Mouse (Mus musculus) Muller cell, postnatal 12 days (primary cell): ENCODE measurements around the gene Rnf5.

Experiments
- DNase-seq: peaks from one replicate; pipeline ENCODE4 v3.0.0-alpha.2; 2015; ENCODE audit errors: inconsistent ontology term

The Rnf5 gene

DNA sequence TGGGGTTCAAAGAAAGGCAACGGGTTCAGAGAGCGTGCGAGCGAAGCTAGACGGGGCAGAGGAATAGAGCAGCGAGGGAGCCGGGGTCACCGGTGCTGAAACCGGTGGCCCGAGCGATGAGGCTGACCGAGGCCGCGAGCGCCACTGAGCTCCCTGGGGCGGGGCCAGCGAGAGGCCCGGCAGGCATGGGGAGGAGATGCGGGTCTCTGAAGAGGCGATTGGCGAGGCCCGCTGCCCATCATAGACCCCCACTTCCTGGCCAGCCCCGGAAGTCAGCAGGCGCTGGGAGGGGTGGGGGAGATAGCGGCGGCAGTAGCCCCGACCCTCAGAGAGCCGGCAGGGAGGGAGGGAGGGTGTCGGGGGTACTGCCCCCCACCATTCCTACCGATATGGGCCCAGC is 2.1 kb upstream of the Rnf5 start:
- peak; percentile 97 for DNase-seq

DNA sequence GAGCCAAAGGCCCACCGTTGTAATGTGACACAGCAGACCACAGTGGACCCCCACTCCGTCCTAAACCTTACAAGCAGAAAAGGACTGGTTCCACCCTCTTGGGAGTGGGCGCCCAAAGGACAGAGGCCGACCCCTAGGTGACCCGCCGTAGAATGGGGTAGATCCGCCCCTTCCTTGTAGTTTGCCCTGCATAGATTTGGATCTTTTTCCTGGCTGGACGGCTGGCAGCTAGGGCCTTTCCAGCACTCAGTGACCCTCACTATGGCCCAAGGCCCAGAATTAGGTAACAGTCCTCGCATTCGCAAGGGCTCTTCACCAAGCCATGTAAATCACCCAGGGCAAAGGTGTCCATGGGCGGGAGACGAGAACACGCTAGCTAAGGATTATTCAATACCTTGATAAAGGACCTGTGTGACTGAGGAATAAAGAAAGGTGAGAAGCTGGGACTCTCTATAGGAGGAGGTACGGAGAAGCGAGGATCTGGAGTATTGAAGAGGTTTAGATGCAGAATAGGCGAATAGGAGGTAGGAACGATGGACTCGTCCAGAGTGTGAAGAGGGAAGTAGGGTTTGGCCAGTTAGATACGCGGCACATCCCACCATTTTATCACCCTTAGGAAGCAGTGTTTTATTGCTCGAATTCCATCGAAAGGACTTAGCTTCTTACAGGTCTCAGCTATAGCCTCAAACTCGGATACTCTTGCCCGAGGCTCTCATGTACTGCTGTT is 1.2 kb upstream of the Rnf5 start:
- no peak for DNase-seq

DNA sequence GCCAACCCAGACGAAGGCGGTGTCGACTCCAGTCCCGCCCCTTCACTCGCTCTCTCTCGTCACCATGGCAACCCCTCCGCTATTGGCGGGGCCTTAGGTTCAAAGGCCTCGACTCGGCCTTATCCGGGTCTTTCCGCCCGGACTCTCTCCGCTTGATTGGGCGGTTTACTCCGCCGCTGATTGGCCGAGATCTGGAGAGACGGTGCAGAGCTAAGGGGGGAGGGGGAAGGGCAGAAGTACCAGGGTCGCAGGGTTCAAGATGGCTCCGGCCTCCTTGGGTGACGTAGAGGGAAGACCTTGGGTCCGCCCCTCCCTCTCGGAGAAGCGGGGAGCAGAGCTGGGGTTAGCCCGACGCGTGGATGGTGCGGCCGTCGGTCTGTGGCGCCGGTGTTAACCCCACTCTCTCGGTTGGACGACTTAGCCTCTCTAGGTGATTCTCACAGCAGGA is 595 bp upstream of the Rnf5 start, which contains the start of gene Agpat1:
TSS of gene Agpat1 (plus strand) at position 202 of the 448 bp plus-strand sequence.
- no peak for DNase-seq

- no peak for DNase-seq
These were observed 1.7 kb downstream of the Rnf5 start for GRCm38 (mm10) chr17:34601796-34602195.

GRCm38 (mm10) chr17:34599891-34600290 is 3.6 kb downstream of the Rnf5 start:
- no peak for DNase-seq

GRCm38 (mm10) chr17:34597566-34598095 is 5.9 kb downstream of the Rnf5 start, which contains the start of gene Ager:
Gene Ager (plus strand): TSS chr17:34597862.
- no peak for DNase-seq

DNA sequence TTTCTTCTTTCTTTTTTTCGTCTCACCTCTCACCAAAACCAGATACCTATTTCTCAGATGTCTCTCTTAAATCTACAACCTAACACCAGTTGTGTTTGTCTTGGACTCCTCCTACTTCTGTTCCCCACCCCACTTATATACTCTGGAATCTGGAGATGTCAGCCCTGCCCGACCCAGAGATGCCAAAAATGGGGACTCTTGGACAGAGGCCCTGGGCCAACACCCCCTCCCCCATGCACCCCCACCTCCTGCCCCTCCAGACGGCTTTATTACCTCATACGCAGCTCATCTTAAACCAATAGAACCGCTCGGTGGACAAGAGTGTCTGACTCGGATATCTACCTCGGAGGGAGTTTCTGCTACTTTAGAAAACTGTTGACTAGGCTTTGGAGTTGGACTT is 7.4 kb downstream of the Rnf5 start:
- no peak for DNase-seq

DNA sequence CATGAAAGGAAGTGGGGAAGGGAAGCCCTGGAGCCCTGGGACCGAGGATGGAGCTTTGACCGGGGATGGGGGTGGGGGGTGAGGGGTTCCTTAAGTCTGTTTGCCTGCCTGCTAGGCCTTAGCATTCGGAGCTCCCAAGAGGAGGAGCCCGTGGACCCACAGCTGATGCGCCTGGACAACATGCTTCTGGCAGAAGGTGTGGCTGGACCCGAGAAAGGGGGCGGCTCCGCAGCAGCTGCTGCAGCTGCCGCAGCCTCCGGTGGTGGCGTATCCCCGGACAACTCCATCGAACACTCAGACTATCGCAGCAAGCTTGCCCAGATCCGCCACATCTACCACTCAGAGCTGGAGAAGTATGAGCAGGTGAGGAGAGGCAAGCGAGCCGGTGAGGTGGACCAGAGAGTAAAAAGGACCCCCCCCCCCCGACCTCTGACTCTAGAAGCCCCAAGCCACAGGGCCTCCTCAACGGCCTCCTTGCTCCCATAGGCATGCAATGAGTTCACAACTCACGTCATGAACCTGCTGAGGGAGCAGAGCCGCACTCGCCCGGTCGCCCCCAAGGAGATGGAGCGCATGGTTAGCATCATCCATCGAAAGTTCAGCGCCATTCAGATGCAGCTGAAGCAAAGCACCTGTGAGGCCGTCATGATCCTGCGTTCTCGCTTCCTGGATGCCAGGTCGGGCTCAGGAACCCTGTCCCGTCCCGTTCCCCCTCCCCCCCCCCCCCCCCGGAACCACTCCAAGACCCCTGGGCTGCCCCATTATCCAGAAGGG is 9.6 kb downstream of the Rnf5 start:
- no peak for DNase-seq

DNA sequence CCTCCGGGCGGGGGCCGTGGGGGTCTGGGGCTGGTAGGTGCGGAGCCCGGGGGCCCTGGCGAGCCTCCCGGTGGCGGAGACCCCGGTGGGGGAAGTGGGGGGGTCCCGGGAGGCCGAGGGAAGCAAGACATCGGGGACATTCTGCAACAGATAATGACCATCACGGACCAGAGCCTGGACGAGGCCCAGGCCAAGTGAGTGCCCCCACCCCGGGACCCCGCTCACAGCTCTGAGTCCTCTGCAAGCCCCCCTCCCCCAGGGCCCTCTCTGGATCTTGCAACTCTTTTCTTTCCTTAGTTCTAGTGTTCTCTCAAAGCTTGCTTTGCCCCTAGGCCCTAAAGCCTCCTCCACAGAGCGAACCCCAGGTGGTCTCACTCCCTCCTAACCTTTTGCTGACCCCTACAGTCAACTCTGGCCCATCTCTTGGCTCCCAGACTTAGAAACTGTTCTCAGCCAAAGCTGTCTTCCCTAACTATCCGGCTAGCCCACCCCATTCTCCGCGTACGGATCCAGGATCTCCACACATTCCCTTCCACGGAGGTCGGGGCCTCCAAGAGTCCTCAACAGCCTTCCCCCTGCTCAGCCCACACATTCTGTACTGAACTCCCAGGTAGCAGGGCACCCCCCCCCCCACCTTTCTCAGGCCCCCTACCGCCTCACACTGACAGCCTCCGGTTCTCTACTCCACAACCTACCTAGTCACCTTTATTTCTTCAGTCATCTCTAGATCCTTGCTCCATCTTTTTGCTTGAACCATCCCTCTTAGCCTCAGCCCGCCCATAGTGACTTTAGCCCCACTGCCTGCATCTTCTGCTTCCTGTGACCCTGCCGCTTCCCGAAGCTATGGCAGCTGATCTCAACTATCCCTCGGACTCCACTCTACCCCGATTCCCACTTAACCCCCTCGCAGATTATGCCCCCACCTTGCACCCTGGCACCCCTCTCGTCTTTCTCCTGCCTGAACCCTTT is 10.6 kb downstream of the Rnf5 start:
- DNase-seq, result peak; percentile 22

- peak; percentile 96 for DNase-seq
These were observed 11.5 kb downstream of the Rnf5 start for GRCm38 (mm10) chr17:34591994-34592375.

DNA sequence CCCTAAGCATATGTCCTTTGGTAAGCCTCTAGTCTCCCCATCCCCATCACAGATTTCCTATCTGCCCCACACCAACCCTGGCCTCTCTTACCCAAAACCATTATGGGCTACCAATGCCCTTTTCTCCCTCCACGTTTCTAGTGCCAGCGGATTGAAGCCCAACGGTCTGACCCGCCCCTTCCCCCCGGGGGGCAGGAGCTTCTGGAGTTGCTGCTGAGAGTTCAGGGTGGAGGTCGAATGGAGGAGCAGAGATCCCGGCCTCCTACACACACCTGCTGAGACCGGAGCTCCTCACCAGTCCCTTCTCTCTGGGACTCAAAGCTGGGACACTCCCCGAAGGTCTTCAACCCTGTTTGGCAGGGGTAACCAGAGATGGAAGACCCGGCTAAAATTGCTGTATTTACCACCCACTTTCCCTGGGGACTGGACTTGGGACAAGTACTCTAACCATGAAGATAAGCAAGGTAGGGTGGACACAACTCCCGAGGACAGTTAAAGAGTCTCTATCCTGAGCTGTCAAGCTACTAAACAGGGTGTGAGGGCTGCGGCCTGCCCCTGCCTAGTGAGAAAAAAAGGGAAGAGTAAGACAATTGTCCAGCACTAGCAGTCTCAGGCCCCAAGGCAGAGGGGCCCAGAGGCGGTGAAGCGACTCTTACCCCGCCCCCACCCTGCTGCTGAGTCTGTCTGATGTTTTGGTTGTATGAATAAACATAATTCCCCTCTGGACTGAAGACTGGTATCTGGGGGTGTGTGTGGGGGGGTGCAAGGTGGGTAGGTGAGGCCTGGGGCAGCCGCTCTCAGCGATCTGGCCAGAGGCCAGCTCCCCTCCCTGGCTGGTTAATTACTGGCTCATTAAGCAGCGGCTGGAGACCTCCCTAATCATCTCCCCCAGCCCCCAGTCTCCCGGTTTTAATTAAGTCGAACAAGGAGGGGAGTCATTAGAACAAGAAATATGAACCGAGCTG is 12.2 kb downstream of the Rnf5 start, which contains the start of gene Pbx2:
TSS of gene Pbx2 (plus strand) at position 238 of the 965 bp plus-strand sequence.
- no peak for DNase-seq

GRCm38 (mm10) chr17:34590154-34590987 is 13.1 kb downstream of the Rnf5 start:
- no peak for DNase-seq

DNA sequence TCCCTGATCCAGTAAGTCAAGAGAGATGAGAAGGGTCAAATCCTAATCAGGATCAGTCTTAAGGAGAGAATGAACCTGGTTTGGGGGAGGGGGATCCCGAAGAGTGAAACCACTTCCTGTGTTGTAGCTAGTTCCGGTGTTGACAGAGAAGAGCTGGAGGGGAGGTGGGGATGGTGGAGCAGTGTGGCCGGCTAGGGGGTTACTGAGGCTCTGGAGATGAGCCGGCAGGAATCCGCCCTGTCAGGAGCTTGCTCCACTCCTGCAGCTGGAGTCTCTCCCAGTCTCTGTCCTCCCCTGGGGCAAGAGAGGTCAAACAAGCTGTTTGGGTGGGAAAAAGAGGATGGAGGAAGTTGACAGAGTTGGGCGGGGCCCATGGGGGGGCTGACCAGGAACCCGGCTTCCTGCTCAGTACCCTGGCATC is 13.8 kb downstream of the Rnf5 start, which contains the start of gene Gpsm3:
TSS of gene Gpsm3 (plus strand) at position 126 of the 421 bp plus-strand sequence.
- DNase-seq, result no peak

DNA sequence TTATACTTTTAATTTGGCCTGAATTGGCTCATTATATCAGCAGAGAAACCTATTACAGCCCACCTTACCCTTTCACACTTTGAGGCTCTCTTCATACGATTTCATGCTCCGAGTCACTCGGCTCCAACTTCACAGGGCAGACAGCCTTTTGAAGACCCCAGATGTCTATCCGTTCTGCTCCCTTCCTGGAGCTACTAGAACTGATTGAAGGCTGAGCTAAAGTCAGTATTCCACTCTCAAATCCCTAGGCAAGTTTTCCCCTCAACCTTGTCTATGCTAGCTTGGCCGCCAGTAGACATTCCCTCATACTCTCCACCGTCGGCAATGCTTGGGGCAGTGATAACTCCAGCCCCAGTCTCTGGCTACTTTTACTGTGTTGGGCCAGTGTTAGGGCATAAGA is 14.3 kb downstream of the Rnf5 start:
- no peak for DNase-seq

GRCm38 (mm10) chr17:34588767-34589166 is 14.7 kb downstream of the Rnf5 start:
- no peak for DNase-seq

- no peak for DNase-seq
These were observed 15.7 kb downstream of the Rnf5 start for GRCm38 (mm10) chr17:34587814-34588213.

DNA sequence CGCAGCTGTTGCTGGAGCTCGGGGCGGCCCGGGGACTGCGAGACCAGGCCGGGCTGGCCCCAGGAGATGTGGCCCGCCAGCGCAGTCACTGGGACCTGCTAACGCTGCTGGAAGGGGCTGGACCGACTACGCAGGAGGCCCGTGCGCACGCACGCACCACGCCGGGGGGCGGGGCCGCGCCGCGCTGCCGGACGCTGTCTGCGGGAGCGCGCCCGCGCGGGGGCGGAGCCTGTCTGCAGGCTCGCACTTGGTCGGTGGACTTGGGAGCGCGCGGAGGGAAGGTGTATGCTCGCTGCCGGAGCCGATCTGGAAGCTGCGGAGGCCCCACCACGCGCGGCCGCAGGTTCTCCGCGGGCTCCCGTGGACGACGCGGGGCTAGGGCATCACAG is 16.1 kb downstream of the Rnf5 start:
- DNase-seq, result peak; percentile 98

- DNase-seq, result peak; percentile 99
These were observed 16.6 kb downstream of the Rnf5 start for GRCm38 (mm10) chr17:34586796-34587422.
